Mouse (Mus musculus): ENCODE measurements around the gene Mylpf. TPM values are rescaled to one million over a fixed set of nuclear protein-coding genes. Genes with fewer than 3 reads are reported as not detected.

Gene Mylpf
- polyA plus RNA-seq, 2 experiments: 609 to 1,104 TPM

- Histone ChIP-seq H3K27me3 (ENCODE audit: control insufficient read depth, insufficient read depth, low read length) (no peaks in the 10 kb centered on the region), H3K4me3 (replicated peaks; ENCODE audit: low read length) (no peak overlapping the region), H3K9ac (ENCODE audit: low read depth, low read length, severe bottlenecking) (no peak overlapping the region), H3K9me3 (ENCODE audit: control insufficient read depth, low read length) (no peaks in the 10 kb centered on the region), H3K36me3 (ENCODE audit: control insufficient read depth, insufficient read depth, low read length) (no peaks in the 10 kb centered on the region), H3K27ac (replicated peaks; ENCODE audit: low read depth, low read length) (no peak overlapping the region), H3K4me2 (replicated peaks; ENCODE audit: low read depth, low read length, severe bottlenecking) (no peak overlapping the region), H3K4me1 (ENCODE audit: control insufficient read depth, insufficient read depth, low read length) (no peaks in the 10 kb centered on the region)
- TF ChIP-seq POLR2A (IDR thresholded peaks at IDR 0.05; ENCODE audit: borderline replicate concordance, extremely low read depth, insufficient read depth, insufficient read length): no peak
- WGBS: 70% methylated on average over 3 of the region's 3 CpGs
- ATAC-seq (ENCODE audit: low FRiP score, low read depth) (no peak), DNase-seq (ENCODE audit: low spot score) (no peak)
These were observed 23.1 kb upstream of the Mylpf start for GRCm38 (mm10) chr7:127185601-127186000.

- no peak overlapping the region for H3K4me2 ChIP-seq (replicated peaks; ENCODE audit: low read depth, low read length, severe bottlenecking)
- no peak for ATAC-seq (ENCODE audit: low FRiP score, low read depth)
- H3K4me1 ChIP-seq (ENCODE audit: control insufficient read depth, insufficient read depth, low read length): no peaks in the 10 kb centered on the region
- no peak for DNase-seq (ENCODE audit: low spot score)
- H3K27ac ChIP-seq (replicated peaks; ENCODE audit: low read depth, low read length): no peak overlapping the region
- peaks cover 13% of the 10 kb centered on the region for H3K36me3 ChIP-seq (ENCODE audit: control insufficient read depth, insufficient read depth, low read length)
- H3K9me3 ChIP-seq (ENCODE audit: control insufficient read depth, low read length): no peaks in the 10 kb centered on the region
- no peak for TF ChIP-seq POLR2A (IDR thresholded peaks at IDR 0.05; ENCODE audit: borderline replicate concordance, extremely low read depth, insufficient read depth, insufficient read length)
- 72% methylated on average over 10 of the region's 10 CpGs for WGBS
- H3K9ac ChIP-seq (ENCODE audit: low read depth, low read length, severe bottlenecking): no peak overlapping the region
- H3K27me3 ChIP-seq (ENCODE audit: control insufficient read depth, insufficient read depth, low read length): no peaks in the 10 kb centered on the region
- no peak overlapping the region for H3K4me3 ChIP-seq (replicated peaks; ENCODE audit: low read length)
These were observed 21.3 kb upstream of the Mylpf start for GRCm38 (mm10) chr7:127187351-127187750.

- no peaks in the 10 kb centered on the region for H3K4me1 ChIP-seq (ENCODE audit: control insufficient read depth, insufficient read depth, low read length)
- no peak for TF ChIP-seq POLR2A (IDR thresholded peaks at IDR 0.05; ENCODE audit: borderline replicate concordance, extremely low read depth, insufficient read depth, insufficient read length)
- H3K4me3 ChIP-seq (replicated peaks; ENCODE audit: low read length): no peak overlapping the region
- DNase-seq (ENCODE audit: low spot score): no peak
- 82% methylated on average over 17 of the region's 17 CpGs for WGBS
- ATAC-seq (ENCODE audit: low FRiP score, low read depth): no peak
- H3K27ac ChIP-seq (replicated peaks; ENCODE audit: low read depth, low read length): no peak overlapping the region
- H3K27me3 ChIP-seq (ENCODE audit: control insufficient read depth, insufficient read depth, low read length): no peaks in the 10 kb centered on the region
- H3K9me3 ChIP-seq (ENCODE audit: control insufficient read depth, low read length): no peaks in the 10 kb centered on the region
- peaks cover 25% of the 10 kb centered on the region for H3K36me3 ChIP-seq (ENCODE audit: control insufficient read depth, insufficient read depth, low read length)
- H3K9ac ChIP-seq (ENCODE audit: low read depth, low read length, severe bottlenecking): no peak overlapping the region
- no peak overlapping the region for H3K4me2 ChIP-seq (replicated peaks; ENCODE audit: low read depth, low read length, severe bottlenecking)
These were observed 20.1 kb upstream of the Mylpf start for GRCm38 (mm10) chr7:127188305-127189276.

GRCm38 (mm10) chr7:127190672-127191071 is 18.0 kb upstream of the Mylpf start:
- Histone ChIP-seq H3K27me3 (ENCODE audit: control insufficient read depth, insufficient read depth, low read length) (no peaks in the 10 kb centered on the region), H3K36me3 (ENCODE audit: control insufficient read depth, insufficient read depth, low read length) (peaks cover 36% of the 10 kb centered on the region), H3K27ac (replicated peaks; ENCODE audit: low read depth, low read length) (no peak overlapping the region), H3K4me2 (replicated peaks; ENCODE audit: low read depth, low read length, severe bottlenecking) (no peak overlapping the region), H3K4me3 (replicated peaks; ENCODE audit: low read length) (no peak overlapping the region), H3K9me3 (ENCODE audit: control insufficient read depth, low read length) (no peaks in the 10 kb centered on the region), H3K9ac (ENCODE audit: low read depth, low read length, severe bottlenecking) (no peak overlapping the region), H3K4me1 (ENCODE audit: control insufficient read depth, insufficient read depth, low read length) (peaks cover 9% of the 10 kb centered on the region; the same call in 1 of the 2 replicates)
- TF ChIP-seq POLR2A (IDR thresholded peaks at IDR 0.05; ENCODE audit: borderline replicate concordance, extremely low read depth, insufficient read depth, insufficient read length): no peak
- DNase-seq (ENCODE audit: low spot score): no peak
- ATAC-seq (ENCODE audit: low FRiP score, low read depth): no peak
- whole genome bisulfite sequencing: 78% methylated on average over 6 of the region's 6 CpGs

GRCm38 (mm10) chr7:127192989-127193388 is 15.7 kb upstream of the Mylpf start:
- no peak overlapping the region for H3K27ac ChIP-seq (replicated peaks; ENCODE audit: low read depth, low read length)
- DNase-seq (ENCODE audit: low spot score): no peak
- H3K27me3 ChIP-seq (ENCODE audit: control insufficient read depth, insufficient read depth, low read length): no peaks in the 10 kb centered on the region
- H3K4me3 ChIP-seq (replicated peaks; ENCODE audit: low read length): no peak overlapping the region
- no peak for TF ChIP-seq POLR2A (IDR thresholded peaks at IDR 0.05; ENCODE audit: borderline replicate concordance, extremely low read depth, insufficient read depth, insufficient read length)
- ATAC-seq (ENCODE audit: low FRiP score, low read depth): no peak
- no peaks in the 10 kb centered on the region for H3K9me3 ChIP-seq (ENCODE audit: control insufficient read depth, low read length)
- H3K4me1 ChIP-seq (ENCODE audit: control insufficient read depth, insufficient read depth, low read length): peaks cover 14% of the 10 kb centered on the region; the same call in 1 of the 2 replicates
- WGBS: 96% methylated on average over 5 of the region's 5 CpGs
- H3K9ac ChIP-seq (ENCODE audit: low read depth, low read length, severe bottlenecking): no peak overlapping the region
- H3K4me2 ChIP-seq (replicated peaks; ENCODE audit: low read depth, low read length, severe bottlenecking): no peak overlapping the region
- peaks cover 51% of the 10 kb centered on the region for H3K36me3 ChIP-seq (ENCODE audit: control insufficient read depth, insufficient read depth, low read length)

Data from limb, embryonic 14.5 days (tissue).